ENCODE assay signal across 24 mouse cellular contexts in the genomic region with DNA sequence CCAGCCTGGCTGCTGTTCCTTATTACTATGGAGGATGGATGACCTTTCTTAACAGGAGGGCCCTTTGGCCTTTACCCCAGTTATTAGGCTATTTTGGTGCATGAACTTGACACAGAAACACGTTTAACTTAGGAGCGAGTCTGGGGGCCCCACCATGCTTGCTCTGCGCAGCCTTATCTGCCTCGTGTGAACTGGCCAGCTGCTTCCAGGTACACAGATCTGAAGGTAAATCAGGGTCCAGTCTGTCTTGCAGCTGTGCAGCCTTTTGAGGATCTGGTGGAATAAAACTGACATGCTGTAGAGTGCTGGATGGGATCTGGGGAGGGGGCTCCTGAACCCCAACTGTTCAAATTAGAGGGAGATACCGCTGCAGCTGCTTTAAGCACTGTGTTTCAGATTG. TPM values are rescaled to one million over a fixed set of nuclear protein-coding genes. Genes with fewer than 3 reads are reported as not detected.
DNase-seq lines count a peak whose midpoint lies in the region; ATAC-seq lines count a peak whose summit lies in the region.
"Had no signal": no experiment of that assay in that cellular context is flagged by ENCODE, and none has a peak within 500 bp of the region (broad histone marks: within the 10 kb centered on the region; RNA-seq: fewer than 3 reads in every experiment).

No protein-coding gene starts in this region.

- H3K36me3 ChIP-seq in embryonic facial prominence, embryonic 12.5 days: no peaks in the 10 kb centered on the region
- no peaks in the 10 kb centered on the region for H3K36me3 ChIP-seq in embryonic facial prominence, embryonic 10.5 days (replicated peaks)
- no peaks in the 10 kb centered on the region for H3K36me3 ChIP-seq in heart, embryonic 10.5 days
- H3K36me3 ChIP-seq in heart, embryonic 11.5 days (ENCODE audit: control insufficient read depth, insufficient read depth, low read length): no peaks in the 10 kb centered on the region
- no peaks in the 10 kb centered on the region for H3K36me3 ChIP-seq in midbrain, embryonic 10.5 days
- no peaks in the 10 kb centered on the region for H3K36me3 ChIP-seq in midbrain, embryonic 15.5 days (replicated peaks)
- no peaks in the 10 kb centered on the region for H3K36me3 ChIP-seq in stomach, embryonic 15.5 days
- H3K36me3 ChIP-seq: G1E; heart, embryonic 13.5 days; hindbrain, embryonic 12.5 days had no signal

- peak overlapping the region; percentile 25; the same call in 1 of the 2 replicates for H3K27ac ChIP-seq in embryonic facial prominence, embryonic 12.5 days
- H3K27ac ChIP-seq in embryonic facial prominence, embryonic 10.5 days (replicated peaks): no peak overlapping the region
- H3K27ac ChIP-seq in heart, embryonic 10.5 days: 0 out of 2 replicates have a peak overlapping the region, but pooled peaks have one; percentile 13
- H3K27ac ChIP-seq in heart, embryonic 11.5 days (ENCODE audit: low read depth, low read length): no peak overlapping the region
- H3K27ac ChIP-seq in midbrain, embryonic 10.5 days (replicated peaks): 0 out of 2 replicates have a peak overlapping the region, but pooled peaks have one; percentile 52
- H3K27ac ChIP-seq in midbrain, embryonic 15.5 days: no peak overlapping the region
- peak overlapping the region; percentile 67; the same call in 1 of the 2 replicates for H3K27ac ChIP-seq in stomach, embryonic 15.5 days
- H3K27ac ChIP-seq: heart, adult 2 months; heart, embryonic 13.5 days; hindbrain, embryonic 12.5 days had no signal

- 62% methylated on average over 5 of the region's 5 CpGs for WGBS in embryonic facial prominence, embryonic 12.5 days
- WGBS in embryonic facial prominence, embryonic 10.5 days: 69% methylated on average over 5 of the region's 5 CpGs
- 68% methylated on average over 5 of the region's 5 CpGs for WGBS in heart, embryonic 10.5 days
- WGBS in heart, embryonic 11.5 days (ENCODE audit: insufficient replicate concordance): 52% methylated on average over 5 of the region's 5 CpGs
- WGBS in midbrain, embryonic 10.5 days: 87% methylated on average over 5 of the region's 5 CpGs
- WGBS in midbrain, embryonic 15.5 days: 86% methylated on average over 5 of the region's 5 CpGs
- WGBS in stomach, embryonic 15.5 days: 46% methylated on average over 5 of the region's 5 CpGs

- H3K4me3 ChIP-seq in embryonic facial prominence, embryonic 12.5 days: no peak overlapping the region
- no peak overlapping the region for H3K4me3 ChIP-seq in embryonic facial prominence, embryonic 10.5 days
- H3K4me3 ChIP-seq in heart, embryonic 10.5 days: no peak overlapping the region
- H3K4me3 ChIP-seq in heart, embryonic 11.5 days (ENCODE audit: low read depth, low read length): no peak overlapping the region
- H3K4me3 ChIP-seq in midbrain, embryonic 10.5 days: no peak overlapping the region
- no peak overlapping the region for H3K4me3 ChIP-seq in midbrain, embryonic 15.5 days
- H3K4me3 ChIP-seq in stomach, embryonic 15.5 days (replicated peaks): no peak overlapping the region
- H3K4me3 ChIP-seq: heart, adult 2 months; heart, embryonic 13.5 days; hindbrain, embryonic 12.5 days had no signal

- no peaks in the 10 kb centered on the region for H3K9me3 ChIP-seq in embryonic facial prominence, embryonic 12.5 days
- no peaks in the 10 kb centered on the region for H3K9me3 ChIP-seq in embryonic facial prominence, embryonic 10.5 days
- no peaks in the 10 kb centered on the region for H3K9me3 ChIP-seq in heart, embryonic 10.5 days
- no peaks in the 10 kb centered on the region for H3K9me3 ChIP-seq in heart, embryonic 11.5 days (replicated peaks; ENCODE audit: control insufficient read depth, low read length)
- H3K9me3 ChIP-seq in midbrain, embryonic 10.5 days (replicated peaks): no peaks in the 10 kb centered on the region; the same call in 1 of the 2 replicates
- H3K9me3 ChIP-seq in midbrain, embryonic 15.5 days: 0 out of 2 replicates have a peak, but pooled peaks cover 3% of the 10 kb centered on the region
- H3K9me3 ChIP-seq in stomach, embryonic 15.5 days: no peaks in the 10 kb centered on the region
- H3K9me3 ChIP-seq: hindbrain, embryonic 12.5 days had no signal

- no peak overlapping the region for H3K4me2 ChIP-seq in embryonic facial prominence, embryonic 12.5 days (replicated peaks)
- H3K4me2 ChIP-seq in heart, embryonic 11.5 days: no peak overlapping the region
- H3K4me2 ChIP-seq in midbrain, embryonic 15.5 days: no peak overlapping the region
- no peak overlapping the region for H3K4me2 ChIP-seq in stomach, embryonic 15.5 days
- H3K4me2 ChIP-seq: heart, embryonic 13.5 days; hindbrain, embryonic 12.5 days had no signal

- ATAC-seq in embryonic facial prominence, embryonic 12.5 days (ENCODE audit: insufficient number of reproducible peaks, insufficient read depth, low FRiP score, low TSS enrichment): no peak
- no peak for ATAC-seq in heart, embryonic 11.5 days (replicated peaks; ENCODE audit: insufficient number of reproducible peaks, low FRiP score, low TSS enrichment)
- ATAC-seq in midbrain, embryonic 15.5 days (replicated peaks): no peak
- peak; percentile 45; the same call in 1 of the 2 replicates for ATAC-seq in stomach, embryonic 15.5 days (ENCODE audit: insufficient read depth, low FRiP score, low read depth)
- ATAC-seq: CD4-positive, CD25-positive, alpha-beta regulatory T cell, adult 4 months; forebrain, embryonic 14.5 days; hindbrain, embryonic 16.5 days had no signal

- H3K4me1 ChIP-seq in embryonic facial prominence, embryonic 12.5 days: 0 out of 2 replicates have a peak, but pooled peaks cover 6% of the 10 kb centered on the region
- peaks cover 12% of the 10 kb centered on the region; the same call in 1 of the 2 replicates for H3K4me1 ChIP-seq in embryonic facial prominence, embryonic 10.5 days
- peaks cover 13% of the 10 kb centered on the region for H3K4me1 ChIP-seq in heart, embryonic 10.5 days
- no peaks in the 10 kb centered on the region for H3K4me1 ChIP-seq in heart, embryonic 11.5 days (ENCODE audit: control insufficient read depth, insufficient read depth, low read length)
- peaks cover 14% of the 10 kb centered on the region for H3K4me1 ChIP-seq in midbrain, embryonic 10.5 days
- 0 out of 2 replicates have a peak, but pooled peaks cover 3% of the 10 kb centered on the region for H3K4me1 ChIP-seq in midbrain, embryonic 15.5 days
- no peaks in the 10 kb centered on the region for H3K4me1 ChIP-seq in stomach, embryonic 15.5 days
- H3K4me1 ChIP-seq: heart, embryonic 13.5 days; hindbrain, embryonic 12.5 days had no signal

- H3K27me3 ChIP-seq in embryonic facial prominence, embryonic 12.5 days: no peaks in the 10 kb centered on the region
- H3K27me3 ChIP-seq in embryonic facial prominence, embryonic 10.5 days (replicated peaks; ENCODE audit: low read depth, poor library complexity, severe bottlenecking): no peaks in the 10 kb centered on the region
- H3K27me3 ChIP-seq in heart, embryonic 10.5 days (ENCODE audit: insufficient read depth, poor library complexity, severe bottlenecking): no peaks in the 10 kb centered on the region
- no peaks in the 10 kb centered on the region for H3K27me3 ChIP-seq in heart, embryonic 11.5 days (ENCODE audit: control insufficient read depth, insufficient read depth, low read length)
- H3K27me3 ChIP-seq in midbrain, embryonic 10.5 days (ENCODE audit: low read depth, poor library complexity, severe bottlenecking): no peaks in the 10 kb centered on the region
- H3K27me3 ChIP-seq in midbrain, embryonic 15.5 days (replicated peaks): no peaks in the 10 kb centered on the region
- no peaks in the 10 kb centered on the region for H3K27me3 ChIP-seq in stomach, embryonic 15.5 days (replicated peaks)
- H3K27me3 ChIP-seq: heart, embryonic 13.5 days; hindbrain, embryonic 12.5 days had no signal

- DNase-seq in embryonic facial prominence, embryonic 10.5 days (ENCODE audit: low spot score): no peak
- DNase-seq in heart, embryonic 10.5 days (ENCODE audit: low spot score): no peak
- no peak for DNase-seq in midbrain, embryonic 10.5 days (ENCODE audit: low spot score)
- DNase-seq in kidney, adult 18-20 months: no peak
- DNase-seq: adrenal gland, adult 8-10 months; adrenal gland, postnatal 36 days; B cell, adult 2 months; cerebellum, adult 2 months; gastrocnemius, postnatal 10 days; heart, adult 2 months; heart, postnatal 4 days had no signal

- H3K9ac ChIP-seq in embryonic facial prominence, embryonic 12.5 days: no peak overlapping the region
- H3K9ac ChIP-seq in heart, embryonic 11.5 days (ENCODE audit: low read depth, low read length): no peak overlapping the region
- no peak overlapping the region for H3K9ac ChIP-seq in midbrain, embryonic 15.5 days
- no peak overlapping the region for H3K9ac ChIP-seq in stomach, embryonic 15.5 days
- H3K9ac ChIP-seq: heart, embryonic 13.5 days; hindbrain, embryonic 12.5 days had no signal

RNA-seq across cellular contexts. Expression of a gene that starts 0.9 kb away (rescaled TPM):
- 0.20 TPM in 1 of 2 replicates, not detected in the other for polyA plus RNA-seq in embryonic facial prominence, embryonic 12.5 days (2016; fragmentation: Nextera tagmentation; extraction: Ambion mirVana)
- 0.31 TPM in 1 of 2 replicates, not detected in the other for polyA plus RNA-seq in embryonic facial prominence, embryonic 10.5 days (2016; fragmentation: Nextera tagmentation; extraction: Ambion mirVana)
- polyA plus RNA-seq in heart, embryonic 10.5 days (2016; fragmentation: Nextera tagmentation; extraction: Ambion mirVana): 0.31 and 3.9 TPM in 2 replicates
- 0.37 TPM in 1 of 2 replicates, not detected in the other for polyA plus RNA-seq in heart, embryonic 11.5 days (2014; fragmentation: Nextera tagmentation; extraction: Ambion mirVana)
- polyA plus RNA-seq in midbrain, embryonic 10.5 days (2016; fragmentation: Nextera tagmentation; extraction: Ambion mirVana): 0.14 and 0.22 TPM in 2 replicates
- polyA plus RNA-seq in midbrain, embryonic 15.5 days (2015; fragmentation: Nextera tagmentation; extraction: Ambion mirVana): 0.56 and 6.8 TPM in 2 replicates
- 3,354 and 4,799 TPM in 2 replicates for polyA plus RNA-seq in stomach, embryonic 15.5 days (2015; fragmentation: Nextera tagmentation; extraction: Ambion mirVana)
- polyA plus RNA-seq: CD4-positive, CD25-positive, alpha-beta regulatory T cell, adult 4 months; cerebellum, adult 2 months; embryonic facial prominence, embryonic 11.5 days; frontal cortex, adult 2 months; G1E; hindbrain, embryonic 12.5 days; hindbrain, embryonic 16.5 days had no signal

RNA-seq across cellular contexts. Expression of a gene that starts 31.8 kb away (rescaled TPM):
- not detected in 2 replicates for polyA plus RNA-seq in embryonic facial prominence, embryonic 12.5 days (2016; fragmentation: Nextera tagmentation; extraction: Ambion mirVana)
- 0.09 TPM in 1 of 2 replicates, not detected in the other for polyA plus RNA-seq in embryonic facial prominence, embryonic 10.5 days (2016; fragmentation: Nextera tagmentation; extraction: Ambion mirVana)
- polyA plus RNA-seq in heart, embryonic 10.5 days (2016; fragmentation: Nextera tagmentation; extraction: Ambion mirVana): 0.11 and 1.4 TPM in 2 replicates
- 0.26 TPM in 1 of 2 replicates, not detected in the other for polyA plus RNA-seq in heart, embryonic 11.5 days (2014; fragmentation: Nextera tagmentation; extraction: Ambion mirVana)
- not detected in 2 replicates for polyA plus RNA-seq in midbrain, embryonic 10.5 days (2016; fragmentation: Nextera tagmentation; extraction: Ambion mirVana)
- polyA plus RNA-seq in midbrain, embryonic 15.5 days (2015; fragmentation: Nextera tagmentation; extraction: Ambion mirVana): 0.18 TPM in 1 of 2 replicates, not detected in the other
- polyA plus RNA-seq in stomach, embryonic 15.5 days (2015; fragmentation: Nextera tagmentation; extraction: Ambion mirVana): 17.6 and 18.4 TPM in 2 replicates
- polyA plus RNA-seq: CD4-positive, CD25-positive, alpha-beta regulatory T cell, adult 4 months; cerebellum, adult 2 months; embryonic facial prominence, embryonic 11.5 days; G1E; heart, adult 2 months; heart, postnatal 0 days; hindbrain, embryonic 12.5 days had no signal

Comparison
In these comparisons a context has a peak if more than half of its experiments do, and no peak if none do; other contexts are left out.
1. H3K27ac ChIP-seq: peak in embryonic facial prominence, embryonic 12.5 days (single experiment), heart, embryonic 10.5 days (single experiment), midbrain, embryonic 10.5 days (single experiment) and stomach, embryonic 15.5 days (single experiment); none in embryonic facial prominence, embryonic 10.5 days (single experiment), heart, embryonic 11.5 days (single experiment) and midbrain, embryonic 15.5 days (single experiment).
2. RNA of a gene that starts 0.9 kb away (polyA plus RNA-seq): 3,354 to 4,799 TPM in stomach, embryonic 15.5 days; 0.56 to 6.8 TPM in midbrain, embryonic 15.5 days, 0.31 to 3.9 TPM in heart, embryonic 10.5 days, 0.37 TPM in heart, embryonic 11.5 days, 0.31 TPM in embryonic facial prominence, embryonic 10.5 days, 0.14 to 0.22 TPM in midbrain, embryonic 10.5 days and 0.20 TPM in embryonic facial prominence, embryonic 12.5 days; every median in the first group is over 100 times any median in the second.